Mouse (Mus musculus): Measurements from ENCODE around the gene Wdr72. TPM values are rescaled to one million over a fixed set of nuclear protein-coding genes. Genes with fewer than 3 reads are reported as not detected.

Gene Wdr72
- polyA plus RNA-seq, 1 experiment from 2014 or later, result 0.15 TPM

- Histone ChIP-seq H3K9me3 (no peaks in the 10 kb centered on the region), H3K36me3 (no peaks in the 10 kb centered on the region), H3K4me2 (replicated peaks) (no peak overlapping the region), H3K4me1 (replicated peaks) (no peaks in the 10 kb centered on the region), H3K27me3 (replicated peaks) (no peaks in the 10 kb centered on the region), H3K9ac (no peak overlapping the region), H3K27ac (no peak overlapping the region), H3K4me3 (replicated peaks) (no peak overlapping the region)
- no peak for ATAC-seq
- 49% methylated on average over 2 of the region's 2 CpGs for WGBS
Measured at GRCm38 (mm10) chr9:74142705-74143104, 32.5 kb downstream of the Wdr72 start.

- no peak overlapping the region for H3K27ac ChIP-seq
- H3K4me1 ChIP-seq (replicated peaks), result no peaks in the 10 kb centered on the region
- no peak overlapping the region for H3K4me3 ChIP-seq (replicated peaks)
- H3K9me3 ChIP-seq, result no peaks in the 10 kb centered on the region
- H3K36me3 ChIP-seq, result no peaks in the 10 kb centered on the region
- no peaks in the 10 kb centered on the region for H3K27me3 ChIP-seq (replicated peaks)
- no peak overlapping the region for H3K4me2 ChIP-seq (replicated peaks)
- WGBS, result 93% methylated on average over 4 of the region's 4 CpGs
- H3K9ac ChIP-seq, result no peak overlapping the region
- ATAC-seq, result no peak
Measured at GRCm38 (mm10) chr9:74145203-74145602, 35.0 kb downstream of the Wdr72 start.

GRCm38 (mm10) chr9:74148306-74148705 is 38.1 kb downstream of the Wdr72 start:
- Histone ChIP-seq H3K4me1 (replicated peaks) (no peaks in the 10 kb centered on the region), H3K9ac (no peak overlapping the region), H3K27ac (no peak overlapping the region), H3K9me3 (no peaks in the 10 kb centered on the region), H3K4me2 (replicated peaks) (no peak overlapping the region), H3K4me3 (replicated peaks) (no peak overlapping the region), H3K27me3 (replicated peaks) (no peaks in the 10 kb centered on the region), H3K36me3 (no peaks in the 10 kb centered on the region)
- 74% methylated on average over 8 of the region's 8 CpGs for WGBS
- ATAC-seq, result no peak

- no peak overlapping the region for H3K9ac ChIP-seq
- 82% methylated on average over 11 of the region's 11 CpGs for WGBS
- H3K4me2 ChIP-seq (replicated peaks), result no peak overlapping the region
- H3K4me1 ChIP-seq (replicated peaks), result no peaks in the 10 kb centered on the region
- no peak overlapping the region for H3K4me3 ChIP-seq (replicated peaks)
- no peaks in the 10 kb centered on the region for H3K27me3 ChIP-seq (replicated peaks)
- no peak overlapping the region for H3K27ac ChIP-seq
- no peak for ATAC-seq
- no peaks in the 10 kb centered on the region for H3K9me3 ChIP-seq
- H3K36me3 ChIP-seq, result no peaks in the 10 kb centered on the region
Measured at GRCm38 (mm10) chr9:74160361-74160933, 50.3 kb downstream of the Wdr72 start.

- no peaks in the 10 kb centered on the region for H3K36me3 ChIP-seq
- no peaks in the 10 kb centered on the region for H3K27me3 ChIP-seq (replicated peaks)
- no peak overlapping the region for H3K4me2 ChIP-seq (replicated peaks)
- no peak overlapping the region for H3K9ac ChIP-seq
- no peaks in the 10 kb centered on the region for H3K9me3 ChIP-seq
- no peak overlapping the region for H3K4me3 ChIP-seq (replicated peaks)
- H3K27ac ChIP-seq, result no peak overlapping the region
- H3K4me1 ChIP-seq (replicated peaks), result no peaks in the 10 kb centered on the region
- WGBS, result 79% methylated on average over 2 of the region's 2 CpGs
- ATAC-seq, result no peak
Measured at GRCm38 (mm10) chr9:74165697-74166096, 55.5 kb downstream of the Wdr72 start.

- Histone ChIP-seq H3K9me3 (no peaks in the 10 kb centered on the region), H3K4me1 (replicated peaks) (no peaks in the 10 kb centered on the region), H3K4me3 (replicated peaks) (no peak overlapping the region), H3K4me2 (replicated peaks) (no peak overlapping the region), H3K36me3 (no peaks in the 10 kb centered on the region), H3K27ac (no peak overlapping the region), H3K27me3 (replicated peaks) (no peaks in the 10 kb centered on the region), H3K9ac (no peak overlapping the region)
- no peak for ATAC-seq
- 76% methylated on average over 6 of the region's 6 CpGs for WGBS
Measured at GRCm38 (mm10) chr9:74169904-74170303, 59.7 kb downstream of the Wdr72 start.

- no peak overlapping the region for H3K27ac ChIP-seq
- 40% methylated on average over 16 of the region's 16 CpGs for WGBS
Measured at GRCm38 (mm10) chr9:74186748-74187400, 76.7 kb downstream of the Wdr72 start.

GRCm38 (mm10) chr9:74187401-74188029 is 77.4 kb downstream of the Wdr72 start:
- no peak for ATAC-seq
- no peaks in the 10 kb centered on the region for H3K36me3 ChIP-seq
- no peak overlapping the region for H3K4me3 ChIP-seq (replicated peaks)
- 65% methylated on average over 8 of the region's 8 CpGs for WGBS
- H3K27ac ChIP-seq, result no peak overlapping the region
- no peak overlapping the region for H3K9ac ChIP-seq
- no peak overlapping the region for H3K4me2 ChIP-seq (replicated peaks)
- H3K27me3 ChIP-seq (replicated peaks), result no peaks in the 10 kb centered on the region
- no peaks in the 10 kb centered on the region for H3K4me1 ChIP-seq (replicated peaks)
- no peaks in the 10 kb centered on the region for H3K9me3 ChIP-seq

More at GRCm38 (mm10) chr9:74186748-74187400, 76.7 kb downstream of the Wdr72 start:
- Histone ChIP-seq H3K9me3 (no peaks in the 10 kb centered on the region), H3K4me2 (replicated peaks) (no peak overlapping the region), H3K4me1 (replicated peaks) (no peaks in the 10 kb centered on the region), H3K9ac (no peak overlapping the region), H3K36me3 (no peaks in the 10 kb centered on the region), H3K4me3 (replicated peaks) (no peak overlapping the region), H3K27me3 (replicated peaks) (no peaks in the 10 kb centered on the region)
- no peak for ATAC-seq

- WGBS, result 91% methylated on average over 2 of the region's 2 CpGs
- Histone ChIP-seq H3K27me3 (replicated peaks) (no peaks in the 10 kb centered on the region), H3K36me3 (no peaks in the 10 kb centered on the region), H3K9ac (no peak overlapping the region), H3K4me1 (replicated peaks) (no peaks in the 10 kb centered on the region), H3K4me2 (replicated peaks) (no peak overlapping the region), H3K9me3 (no peaks in the 10 kb centered on the region), H3K4me3 (replicated peaks) (no peak overlapping the region), H3K27ac (no peak overlapping the region)
- no peak for ATAC-seq
Measured at GRCm38 (mm10) chr9:74194898-74195297, 84.7 kb downstream of the Wdr72 start.

GRCm38 (mm10) chr9:74228272-74228671 is 118.1 kb downstream of the Wdr72 start:
- Histone ChIP-seq H3K9me3 (no peaks in the 10 kb centered on the region), H3K4me3 (replicated peaks) (no peak overlapping the region), H3K4me1 (replicated peaks) (no peaks in the 10 kb centered on the region), H3K27me3 (replicated peaks) (no peaks in the 10 kb centered on the region), H3K9ac (no peak overlapping the region), H3K36me3 (no peaks in the 10 kb centered on the region), H3K27ac (no peak overlapping the region), H3K4me2 (replicated peaks) (no peak overlapping the region)
- 73% methylated on average over 6 of the region's 6 CpGs for WGBS
- no peak for ATAC-seq

- Histone ChIP-seq H3K9me3 (no peaks in the 10 kb centered on the region), H3K36me3 (no peaks in the 10 kb centered on the region), H3K4me1 (replicated peaks) (no peaks in the 10 kb centered on the region), H3K27me3 (replicated peaks) (no peaks in the 10 kb centered on the region), H3K27ac (no peak overlapping the region), H3K9ac (no peak overlapping the region), H3K4me3 (replicated peaks) (no peak overlapping the region), H3K4me2 (replicated peaks) (no peak overlapping the region)
- WGBS, result 71% methylated on average over 5 of the region's 5 CpGs
- no peak for ATAC-seq
Measured at GRCm38 (mm10) chr9:74241292-74241691, 131.1 kb downstream of the Wdr72 start.

- ATAC-seq, result no peak
- H3K9me3 ChIP-seq, result no peaks in the 10 kb centered on the region
Measured at GRCm38 (mm10) chr9:74248084-74248483, 137.9 kb downstream of the Wdr72 start.

GRCm38 (mm10) chr9:74249486-74249885 is 139.3 kb downstream of the Wdr72 start:
- H3K4me3 ChIP-seq (replicated peaks), result no peak overlapping the region
- no peak overlapping the region for H3K27ac ChIP-seq
- H3K27me3 ChIP-seq (replicated peaks), result no peaks in the 10 kb centered on the region
- no peaks in the 10 kb centered on the region for H3K36me3 ChIP-seq
- 66% methylated on average over 1 of the region's 1 CpGs for WGBS
- no peak overlapping the region for H3K9ac ChIP-seq
- no peaks in the 10 kb centered on the region for H3K4me1 ChIP-seq (replicated peaks)
- no peaks in the 10 kb centered on the region for H3K9me3 ChIP-seq
- no peak for ATAC-seq
- no peak overlapping the region for H3K4me2 ChIP-seq (replicated peaks)

More at GRCm38 (mm10) chr9:74248084-74248483, 137.9 kb downstream of the Wdr72 start:
- no peaks in the 10 kb centered on the region for H3K4me1 ChIP-seq (replicated peaks)
- WGBS, result 65% methylated on average over 4 of the region's 4 CpGs
- H3K27ac ChIP-seq, result no peak overlapping the region
- H3K27me3 ChIP-seq (replicated peaks), result no peaks in the 10 kb centered on the region
- H3K4me3 ChIP-seq (replicated peaks), result no peak overlapping the region
- H3K4me2 ChIP-seq (replicated peaks), result no peak overlapping the region
- no peak overlapping the region for H3K9ac ChIP-seq
- no peaks in the 10 kb centered on the region for H3K36me3 ChIP-seq
